Mouse (Mus musculus) fat pad, adult 2 months (tissue): ENCODE results near the gene Tom1.
A peak's percentile ranks its signal among the peaks of the same experiment; 100 is the strongest.

Experiments
- DNase-seq: peaks from one replicate; pipeline ENCODE4 v3.0.0-alpha.2; 2011; ENCODE audit warnings: low read depth, low spot score; ENCODE audit errors: extremely low read depth

Tom1 gene

GRCm38 (mm10) chr8:75087127-75087526 is 53.6 kb downstream of the Tom1 start:
- DNase-seq = no peak

- DNase-seq = peak; percentile 49
These were observed 55.7 kb downstream of the Tom1 start for GRCm38 (mm10) chr8:75088989-75089881.

- no peak for DNase-seq
These were observed 57.4 kb downstream of the Tom1 start for GRCm38 (mm10) chr8:75090781-75091365.

- peak; percentile 50 for DNase-seq
These were observed 60.1 kb downstream of the Tom1 start, which contains the start of gene Hmox1 for GRCm38 (mm10) chr8:75093399-75094156. Gene Hmox1, plus strand, starts transcription at chr8:75093621.

- DNase-seq = no peak
These were observed 69.5 kb downstream of the Tom1 start for GRCm38 (mm10) chr8:75102956-75103355.

- DNase-seq = no peak
These were observed 69.9 kb downstream of the Tom1 start for GRCm38 (mm10) chr8:75103376-75103878.

GRCm38 (mm10) chr8:75108527-75109235 is 75.2 kb downstream of the Tom1 start:
- DNase-seq = no peak

GRCm38 (mm10) chr8:75109236-75109967 is 75.9 kb downstream of the Tom1 start, which contains the start of gene Mcm5:
Gene Mcm5, plus strand, starts transcription at chr8:75109569.
- peak; percentile 85 for DNase-seq

GRCm38 (mm10) chr8:75110093-75110492 is 76.6 kb downstream of the Tom1 start:
- DNase-seq = no peak

- DNase-seq = no peak
These were observed 85.0 kb downstream of the Tom1 start for GRCm38 (mm10) chr8:75118505-75118904.

- DNase-seq = no peak
These were observed 85.8 kb downstream of the Tom1 start for GRCm38 (mm10) chr8:75119287-75119686.
